Mouse (Mus musculus): ENCODE data around the gene Coro2a.

GRCm38 (mm10) chr4:46614641-46615040 is 12.6 kb upstream of the Coro2a start:
- TF ChIP-seq CTCF (IDR thresholded peaks at IDR 0.05; ENCODE audit: insufficient read depth, low read length): no peak
- no peak for TF ChIP-seq POLR2A (IDR thresholded peaks at IDR 0.05; ENCODE audit: borderline replicate concordance, extremely low read depth, low read depth, low read length)

Measured in lung, adult 2 months (tissue).